Mouse (Mus musculus) embryonic fibroblast, embryonic 13.5 days (primary cell): ENCODE measurements at regions not wholly inside any gene's neighbourhood (a gene's known extent, or its start where the extent isn't known, plus 50 kb on each side); places are given as distances from the start of the nearest gene placed in this dataset.

Source experiments
- CTCF ChIP-seq: IDR thresholded peaks from 2 replicates; pipeline ENCODE4 v1.5.1; 2011; ENCODE audit warnings: mild to moderate bottlenecking, control low read depth, low read length, moderate library complexity, borderline replicate concordance; ENCODE audit not compliant: insufficient read depth
- POLR2A ChIP-seq: IDR thresholded peaks from 2 replicates; pipeline ENCODE4 v1.6.1; 2011; ENCODE audit warnings: low read depth, mild to moderate bottlenecking, control low read depth, low read length, moderate library complexity

DNA sequence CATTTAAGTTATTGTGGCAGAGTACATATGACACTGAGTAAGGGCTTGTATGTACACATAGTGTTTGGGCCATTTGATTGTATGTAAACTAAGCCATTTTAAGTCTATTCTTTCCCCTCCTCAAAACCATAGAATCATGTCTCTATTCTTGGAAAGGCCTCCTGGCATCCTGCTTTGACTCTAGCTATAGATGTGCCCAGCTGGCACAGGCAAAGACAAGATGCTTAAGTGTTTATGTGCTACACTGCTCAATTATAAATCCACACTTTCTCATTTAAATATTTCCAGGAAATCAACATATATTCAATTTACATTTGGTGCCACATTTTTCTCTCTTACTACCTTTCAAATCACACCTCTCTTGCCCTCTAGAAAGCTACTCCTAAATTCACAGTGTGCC lies 97.6 kb upstream of the Bdnf start:
- TF ChIP-seq CTCF (no peak), POLR2A (no peak)
